Mouse (Mus musculus): Measurements from ENCODE around the gene Rnf145.

GRCm38 (mm10) chr11:44538101-44538500 lies 19.3 kb downstream of the Rnf145 start:
- TF ChIP-seq TAL1 (IDR thresholded peaks at IDR 0.05; ENCODE audit: low read length) (no peak), GATA1 (IDR thresholded peaks at IDR 0.05; ENCODE audit: low read length) (no peak)
